Mouse (Mus musculus) brain, embryonic 14.5 days (tissue): ENCODE data around the gene St6galnac6.

Experiments used
- CTCF ChIP-seq: fragments of 200-500 bp; IDR thresholded peaks from 2 replicates; pipeline ENCODE4 v1.5.1; 2012; ENCODE audit warnings: inconsistent platforms, mild to moderate bottlenecking, moderate library complexity, borderline replicate concordance; ENCODE audit not compliant: insufficient read depth, insufficient read length; ENCODE audit errors: extremely low read depth
- POLR2A ChIP-seq: fragments of 200-500 bp; IDR thresholded peaks from 2 replicates; pipeline ENCODE4 v1.6.1; 2012; ENCODE audit warnings: mild to moderate bottlenecking, inconsistent platforms, borderline replicate concordance; ENCODE audit not compliant: poor library complexity, insufficient read depth, insufficient read length, severe bottlenecking; ENCODE audit errors: extremely low read depth

GRCm38 (mm10) chr2:32587731-32588321, 11.7 kb upstream of the St6galnac6 start:
- no peak for TF ChIP-seq CTCF
- TF ChIP-seq POLR2A = no peak
